Mouse (Mus musculus): ENCODE data around the gene Tcf21. TPM values are rescaled to one million over a fixed set of nuclear protein-coding genes. Genes with fewer than 3 reads are reported as not detected.

Gene Tcf21
- total RNA-seq, 2 experiments from 2014 or later: 32.6 to 58.5 TPM

GRCm38 (mm10) chr10:22816237-22816762, 3.7 kb downstream of the Tcf21 start:
- DNase-seq (ENCODE audit: low spot score in 2 of 2): no peak

GRCm38 (mm10) chr10:22815461-22816236, 4.3 kb downstream of the Tcf21 start:
- DNase-seq (ENCODE audit: low spot score in 2 of 2): no peak

- no peak for DNase-seq (ENCODE audit: low spot score in 2 of 2)
Measured at GRCm38 (mm10) chr10:22814771-22815170, 5.2 kb downstream of the Tcf21 start.

GRCm38 (mm10) chr10:22814294-22814693, 5.7 kb downstream of the Tcf21 start:
- DNase-seq (ENCODE audit: low spot score in 2 of 2): no peak

GRCm38 (mm10) chr10:22813317-22813960, 6.5 kb downstream of the Tcf21 start:
- DNase-seq (ENCODE audit: low spot score in 2 of 2): no peak

GRCm38 (mm10) chr10:22811921-22812320, 8.1 kb downstream of the Tcf21 start:
- DNase-seq (ENCODE audit: low spot score in 2 of 2): no peak

GRCm38 (mm10) chr10:22782684-22783083, 37.3 kb downstream of the Tcf21 start:
- DNase-seq (ENCODE audit: low spot score in 2 of 2): no peak

GRCm38 (mm10) chr10:22781466-22781865, 38.5 kb downstream of the Tcf21 start:
- DNase-seq (ENCODE audit: low spot score in 2 of 2): no peak

GRCm38 (mm10) chr10:22777939-22778338, 42.0 kb downstream of the Tcf21 start:
- no peak for DNase-seq (ENCODE audit: low spot score in 2 of 2)

- DNase-seq (ENCODE audit: low spot score in 2 of 2): no peak
Measured at GRCm38 (mm10) chr10:22776007-22776698, 43.8 kb downstream of the Tcf21 start.

GRCm38 (mm10) chr10:22775456-22775855, 44.5 kb downstream of the Tcf21 start:
- DNase-seq (ENCODE audit: low spot score in 2 of 2): no peak

- no peak for DNase-seq (ENCODE audit: low spot score in 2 of 2)
Measured at GRCm38 (mm10) chr10:22774626-22775025, 45.3 kb downstream of the Tcf21 start.

Other genes with a start within 250 kb of the Tcf21 start
- gene Slc2a12, start 175.2 kb downstream of the Tcf21 start, total RNA-seq (2021): 1 to 10 TPM; 2.8 to 3.1 TPM
- 10 to 100 TPM; 40.0 to 41.1 TPM for gene Tbpl1, start 88.2 kb downstream of the Tcf21 start, total RNA-seq (2021)

Data from adrenal gland, postnatal 4 days (tissue).